Mouse (Mus musculus): Measurements from ENCODE around the gene Zcchc3.

DNA sequence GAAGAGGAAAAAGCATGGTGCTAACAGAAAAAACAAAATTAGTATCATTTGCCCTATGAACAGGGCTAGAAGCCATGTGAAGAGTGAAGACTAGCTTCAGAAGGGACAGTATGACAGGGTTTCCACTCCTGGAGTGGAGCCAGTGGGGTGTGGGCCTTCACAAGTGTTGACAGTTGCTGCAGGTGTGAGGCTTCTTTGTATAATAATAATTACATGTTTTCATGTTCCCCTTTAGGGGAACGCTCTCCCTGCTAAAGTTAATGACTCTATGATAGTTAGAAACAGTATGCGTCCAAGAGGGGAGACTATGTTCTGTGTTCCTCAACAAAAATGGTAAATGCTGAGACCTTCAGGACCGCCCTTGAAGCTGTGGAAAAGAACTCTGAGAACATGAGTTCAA lies 959 bp upstream of the Zcchc3 start:
- TF ChIP-seq CTCF (IDR thresholded peaks at IDR 0.05; ENCODE audit: insufficient read depth, low read depth, low read length) (no peak), POLR2A (IDR thresholded peaks at IDR 0.05; ENCODE audit: insufficient read depth, low read depth, low read length) (no peak)

Data from olfactory bulb, adult 2 months (tissue).